Mouse (Mus musculus) NIH3T3 (cell line): ENCODE measurements around the gene Slc27a1.

ENCODE experiments used
- DNase-seq: peaks from one replicate; pipeline ENCODE4 v3.0.0-alpha.2; 2012; ENCODE audit warnings: low read depth

Slc27a1 gene

DNA sequence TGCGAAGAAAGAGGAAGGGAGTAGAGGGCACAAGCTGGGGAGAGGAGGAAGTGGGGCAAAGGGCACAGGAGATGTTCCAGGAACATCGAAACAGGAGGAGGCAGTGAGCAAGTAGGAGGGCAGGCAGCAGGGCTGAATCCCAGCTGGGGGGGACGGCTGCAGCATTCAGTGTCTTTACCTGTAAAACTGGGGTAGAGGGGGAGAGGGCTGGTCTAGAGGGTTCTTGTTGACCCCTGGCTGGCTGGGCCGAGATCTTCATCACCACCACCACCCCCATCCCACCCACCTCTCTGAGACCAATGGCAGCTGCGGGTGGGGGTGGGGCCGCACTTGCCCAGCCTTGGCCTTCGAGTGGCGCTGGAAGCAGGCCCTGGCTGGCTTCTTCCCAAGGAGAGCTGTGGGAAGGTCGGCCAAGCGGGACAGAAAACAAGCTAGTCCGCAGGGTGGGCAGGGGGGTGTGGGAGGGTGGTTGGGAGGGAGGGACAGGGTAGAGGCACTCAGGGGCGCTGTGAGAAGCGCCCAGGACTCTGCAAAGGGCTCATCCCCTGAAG lies at the start of gene Slc27a1:
Gene Slc27a1, plus strand, starts transcription at position 496 of the 551 bp plus-strand sequence.
- peak; percentile 64 for DNase-seq

DNA sequence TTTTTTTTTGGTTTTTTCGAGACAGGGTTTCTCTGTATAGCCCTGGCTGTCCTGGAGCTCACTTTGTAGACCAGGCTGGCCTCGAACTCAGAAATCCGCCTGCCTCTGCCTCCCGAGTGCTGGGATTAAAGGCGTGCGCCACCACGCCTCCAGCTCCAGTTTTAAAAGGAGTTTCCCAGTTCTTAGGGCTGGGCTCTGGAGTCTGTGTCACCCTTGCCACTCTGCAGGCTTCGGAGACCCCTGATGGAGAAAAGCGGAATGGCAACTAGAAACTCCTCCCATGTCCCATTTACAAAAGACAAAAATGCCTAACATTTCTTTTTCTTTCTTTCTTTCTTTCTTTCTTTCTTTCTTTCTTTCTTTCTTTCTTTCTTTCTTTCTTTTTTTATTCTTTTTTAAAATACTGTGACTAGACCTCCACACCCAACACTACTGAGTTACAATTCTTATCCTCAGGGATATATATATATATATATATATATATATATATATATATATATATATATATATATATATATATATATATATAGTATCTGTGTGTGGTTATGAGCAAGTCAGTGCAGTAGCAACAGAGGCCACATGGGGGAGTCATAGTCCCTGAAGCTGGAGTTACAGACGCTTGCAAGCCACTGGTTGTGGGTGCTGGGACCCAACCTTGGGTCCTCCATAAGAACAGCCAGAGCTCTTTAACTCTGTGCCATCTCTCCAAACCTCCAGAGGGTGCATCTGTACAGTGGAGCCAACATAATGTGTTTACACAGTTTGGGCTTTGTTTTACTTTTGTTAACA lies 49.5 kb upstream of the Slc27a1 start:
- peak; percentile 89 for DNase-seq

DNA sequence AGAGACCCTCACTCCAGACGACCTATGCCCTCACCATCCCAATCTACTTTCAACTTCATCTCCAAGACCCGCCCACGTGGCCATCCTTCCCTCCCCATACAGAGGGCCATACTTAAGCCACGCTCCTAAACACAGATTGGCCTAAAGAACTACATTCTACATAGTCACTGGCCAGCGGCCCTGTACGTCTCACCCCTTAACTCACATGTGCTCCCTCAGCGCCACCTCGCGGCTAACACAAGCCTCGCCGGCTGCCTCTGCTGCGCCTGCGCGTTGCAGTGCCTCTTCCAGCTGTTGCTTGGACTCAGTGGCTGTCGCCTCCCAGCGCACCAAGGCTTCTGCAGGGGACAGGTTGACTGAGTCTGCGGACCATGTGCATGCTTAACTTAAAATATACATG lies 47.0 kb upstream of the Slc27a1 start:
- DNase-seq: peak; percentile 99

DNA sequence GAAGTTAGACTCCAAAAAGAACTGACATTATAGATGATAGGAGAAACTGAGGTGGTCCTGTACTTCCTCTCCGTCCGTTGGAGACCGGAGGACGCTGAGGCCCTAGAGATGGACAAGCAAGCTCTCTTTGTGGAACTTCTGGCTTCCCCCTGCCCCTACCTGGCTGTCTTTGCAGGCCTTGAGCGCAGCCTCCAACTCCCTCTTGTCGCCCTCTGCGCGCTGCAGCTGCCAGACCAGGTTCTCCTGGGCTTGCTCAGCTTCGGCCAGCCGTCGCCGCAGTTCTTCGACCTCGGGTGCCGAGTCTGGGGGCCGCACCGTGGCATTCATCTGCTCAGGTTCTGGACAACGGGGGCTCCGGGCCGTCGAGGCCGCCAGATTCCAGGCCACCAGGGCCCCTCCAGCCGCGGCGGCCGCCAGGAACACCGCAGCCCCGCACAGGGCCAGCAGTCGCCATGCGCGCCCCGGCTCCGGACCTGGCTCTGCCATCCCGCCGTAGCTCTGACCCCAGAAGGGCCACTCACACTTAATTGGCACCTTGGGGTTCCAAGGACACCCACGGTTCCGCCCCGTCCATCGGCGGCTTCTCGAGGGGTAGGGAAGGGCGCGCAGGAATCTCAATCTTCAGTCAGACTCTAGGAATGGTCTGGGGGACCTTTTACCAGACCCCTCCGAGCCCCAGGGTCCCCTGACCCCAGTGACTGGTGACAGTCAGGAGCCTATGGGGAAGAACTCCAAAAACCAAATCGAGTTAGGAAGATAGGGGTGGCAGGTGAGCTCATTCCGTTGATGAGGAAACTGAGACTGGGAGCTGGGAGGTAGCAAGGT lies 43.2 kb upstream of the Slc27a1 start, which contains the start of gene Ccdc194:
Gene Ccdc194, minus strand, starts transcription at position 486 of the 825 bp plus-strand sequence.
- no peak for DNase-seq

DNA sequence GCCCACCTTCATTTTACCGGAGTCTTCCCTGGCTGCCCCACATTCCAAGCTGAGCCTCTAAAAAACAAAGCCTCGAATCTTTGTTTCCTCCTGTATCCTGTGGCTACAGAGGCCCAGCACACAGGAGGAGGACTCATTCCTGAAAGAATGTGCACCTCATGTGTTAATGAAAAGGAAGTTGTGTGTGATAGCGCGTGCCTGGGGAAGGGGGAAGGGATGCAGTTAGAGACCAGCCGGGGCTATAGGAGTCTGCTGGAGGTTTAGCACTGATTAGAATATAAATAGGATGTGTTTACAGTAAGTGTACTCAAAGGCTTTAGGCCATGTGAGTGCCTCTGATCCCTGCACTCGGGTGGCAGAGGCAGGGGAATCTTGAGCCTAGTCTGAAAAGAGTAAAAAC lies 42.4 kb upstream of the Slc27a1 start:
- peak; percentile 62 for DNase-seq

DNA sequence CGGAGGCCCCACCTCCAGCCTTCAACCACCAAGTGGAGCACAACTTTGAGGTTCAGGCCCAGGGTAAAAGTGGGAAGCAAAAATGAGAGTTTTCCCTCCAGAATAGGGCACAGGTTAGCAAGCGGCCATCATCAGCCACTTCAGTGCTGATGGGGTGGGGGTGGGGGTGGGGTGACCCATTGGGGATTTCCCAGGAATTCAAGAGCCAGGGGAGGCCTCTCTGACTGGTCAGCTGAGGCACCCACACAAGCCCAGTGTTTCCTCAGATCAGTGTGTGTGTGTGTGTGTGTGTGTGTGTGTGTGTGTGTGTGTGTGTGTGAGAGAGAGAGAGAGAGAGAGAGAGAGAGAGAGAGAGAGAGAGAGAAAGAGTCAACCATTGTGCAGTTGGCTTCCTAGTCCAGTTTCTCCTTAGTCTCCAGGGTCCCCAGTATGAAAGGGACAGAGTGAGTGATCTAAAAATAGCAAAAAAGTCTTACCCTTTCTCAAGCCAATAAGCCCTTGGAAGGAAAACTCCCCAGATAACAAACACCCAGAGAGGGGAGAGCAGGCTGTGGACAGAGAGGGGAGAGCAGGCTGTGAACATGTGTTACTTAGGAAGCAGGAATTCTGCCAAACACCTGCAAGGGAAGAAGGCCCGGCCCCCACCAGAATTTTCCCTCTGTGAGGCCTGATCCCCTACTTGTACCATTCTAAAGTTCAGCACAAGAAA lies 41.4 kb upstream of the Slc27a1 start:
- peak; percentile 62 for DNase-seq

DNA sequence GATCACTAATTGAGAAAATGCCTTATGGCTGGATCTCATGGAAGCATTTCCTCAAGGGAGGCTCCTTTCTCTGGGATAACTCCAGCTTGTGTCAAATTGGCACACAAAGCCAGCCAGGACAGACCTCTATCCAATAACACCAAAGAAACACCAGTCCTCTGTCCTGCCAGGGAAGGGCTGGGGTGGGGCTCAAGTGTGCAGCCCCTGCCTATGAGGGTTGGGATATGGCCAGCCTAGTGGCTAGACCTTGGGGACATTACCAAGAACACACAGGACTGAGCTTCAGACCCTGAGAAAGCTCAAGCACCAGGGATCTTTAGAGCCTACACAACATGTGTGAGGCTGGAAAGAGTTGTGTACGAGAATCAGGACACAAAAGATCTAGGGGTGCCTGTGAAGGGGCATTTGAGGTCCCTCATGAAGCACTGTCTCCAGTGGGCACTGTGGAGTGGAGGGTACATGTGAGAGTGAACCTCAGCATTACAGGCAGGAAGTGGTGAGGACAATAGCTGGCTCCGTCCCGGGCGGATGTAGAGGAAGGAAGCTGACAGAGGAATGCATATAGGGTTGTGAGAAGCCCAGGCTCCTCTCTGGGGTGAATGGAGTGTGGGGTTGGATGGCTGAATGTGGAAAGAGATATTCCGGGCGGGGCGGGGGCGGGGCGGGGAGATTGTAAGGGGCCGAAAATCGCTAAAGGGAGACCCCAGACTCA lies 40.2 kb upstream of the Slc27a1 start:
- DNase-seq: no peak

DNA sequence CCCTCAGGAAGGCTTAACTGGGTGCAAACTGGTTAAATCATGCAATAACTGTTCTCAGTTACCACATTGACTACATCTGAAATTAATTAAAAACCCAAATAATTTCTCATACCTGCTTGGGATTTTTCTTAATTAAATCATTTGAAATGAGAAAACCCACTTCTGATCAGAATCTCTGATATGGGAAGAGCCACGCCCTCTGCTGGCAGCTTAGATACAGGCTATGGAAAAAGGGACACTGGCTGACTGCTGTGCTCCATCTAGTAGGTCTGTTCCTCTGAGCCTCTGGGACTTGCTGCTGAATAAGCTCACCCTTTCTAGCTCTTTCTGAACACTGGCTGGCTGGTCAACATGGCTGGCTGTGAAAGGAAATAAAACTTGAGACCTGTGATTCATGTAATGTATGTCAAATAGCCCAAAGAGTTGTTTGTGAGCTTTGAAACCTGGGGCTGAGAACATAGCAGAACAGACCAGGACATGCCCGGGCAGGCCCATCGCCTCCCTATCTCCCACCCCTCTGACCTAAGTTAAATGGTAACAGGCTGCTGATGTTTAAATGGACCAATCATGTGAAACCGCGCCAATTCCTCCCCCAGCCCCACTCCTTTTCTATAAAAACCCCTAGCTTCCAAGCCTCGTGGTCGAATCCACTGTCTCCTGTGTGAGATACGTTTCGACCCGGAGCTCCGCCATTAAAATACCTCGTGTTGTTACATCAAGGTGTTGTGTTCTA lies 37.8 kb upstream of the Slc27a1 start:
- DNase-seq: peak; percentile 69

DNA sequence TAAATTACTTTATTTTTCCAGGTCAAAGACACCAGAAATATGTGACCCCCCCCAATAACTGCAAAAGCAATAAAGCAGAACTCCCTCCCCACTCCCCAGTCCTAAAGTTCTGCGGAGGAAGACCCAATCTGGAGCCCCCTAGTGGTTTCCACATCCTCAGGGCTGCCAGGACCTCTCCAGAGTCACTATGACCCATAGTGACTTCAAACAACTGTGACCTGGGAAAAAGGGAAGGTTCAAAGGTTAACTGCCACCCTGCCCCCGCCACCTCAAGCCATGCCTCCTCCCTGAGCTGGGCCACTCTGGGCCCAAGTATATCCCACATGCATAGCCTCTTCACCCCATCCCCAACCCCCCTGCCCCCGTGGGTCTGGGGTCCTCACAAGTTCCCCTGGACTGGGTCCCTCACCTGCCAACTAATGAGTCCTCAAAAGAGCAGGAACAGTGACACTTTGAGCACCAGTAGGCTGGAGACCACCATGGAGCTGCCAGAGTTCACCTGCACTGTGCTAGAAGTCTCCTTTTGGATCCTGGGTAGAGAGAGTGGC lies 34.3 kb upstream of the Slc27a1 start:
- no peak for DNase-seq

DNA sequence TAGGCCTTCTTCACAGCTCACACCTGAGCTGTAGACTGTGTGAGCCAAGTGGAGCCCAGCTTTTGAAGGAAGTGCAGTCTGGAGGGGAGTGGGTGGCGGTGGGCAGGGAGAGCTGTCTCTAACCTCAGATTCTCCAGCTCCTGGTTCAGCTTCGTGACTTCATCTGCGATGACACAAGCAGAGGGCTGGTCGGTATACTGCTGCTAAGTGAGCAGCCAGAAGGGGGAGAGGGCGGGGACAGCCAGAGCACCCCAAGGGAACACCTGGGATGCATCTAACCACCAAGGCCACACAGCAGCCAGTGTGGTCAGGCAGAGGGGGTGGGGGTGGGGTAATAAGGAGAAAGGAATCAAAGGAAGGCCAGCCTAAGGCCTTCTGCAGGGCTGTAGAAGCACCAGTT lies 33.0 kb upstream of the Slc27a1 start:
- DNase-seq: no peak

DNA sequence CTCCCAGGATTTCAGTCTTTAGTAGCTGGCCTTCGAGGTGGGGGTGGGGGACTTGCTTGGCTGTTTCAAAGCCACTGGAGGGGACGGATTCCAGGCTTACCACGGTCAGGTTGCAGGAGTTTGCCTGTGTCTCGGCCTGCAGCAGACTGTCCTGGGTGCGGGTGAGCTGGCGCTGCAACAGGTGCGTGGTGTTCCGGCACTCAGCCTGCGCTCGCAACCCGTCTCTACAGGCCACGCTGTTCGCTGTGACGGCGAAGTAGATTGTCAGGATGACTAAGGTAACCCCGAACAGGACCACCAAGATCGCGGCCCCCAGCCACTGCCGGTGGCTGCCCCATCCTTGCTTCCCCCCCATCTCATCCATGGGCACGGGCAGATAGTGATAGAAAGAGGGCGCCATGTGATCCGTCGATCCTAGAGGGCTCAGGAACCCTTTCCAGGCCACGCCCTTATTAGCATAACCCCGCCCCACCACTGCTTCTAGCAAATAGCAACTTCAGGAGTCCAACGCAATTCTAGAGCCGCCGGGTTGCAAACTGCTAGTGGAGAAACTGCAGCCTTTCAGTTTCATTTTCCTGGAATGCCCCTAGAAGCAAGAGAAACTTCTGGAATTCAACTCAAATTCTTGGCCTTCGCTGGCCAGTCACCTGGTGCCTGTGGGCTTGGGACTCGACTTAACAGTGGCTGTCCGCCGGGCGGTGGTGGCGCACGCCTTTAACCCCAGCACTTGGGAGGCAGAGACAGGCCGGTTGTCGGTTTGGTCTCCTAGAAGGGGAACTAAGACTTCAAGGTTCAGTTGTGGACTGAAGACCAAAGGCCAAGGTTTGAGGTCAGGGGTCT lies 31.4 kb upstream of the Slc27a1 start, which contains the start of gene Bst2:
Gene Bst2, minus strand, starts transcription at position 429 of the 840 bp plus-strand sequence.
- peak; percentile 93 for DNase-seq

DNA sequence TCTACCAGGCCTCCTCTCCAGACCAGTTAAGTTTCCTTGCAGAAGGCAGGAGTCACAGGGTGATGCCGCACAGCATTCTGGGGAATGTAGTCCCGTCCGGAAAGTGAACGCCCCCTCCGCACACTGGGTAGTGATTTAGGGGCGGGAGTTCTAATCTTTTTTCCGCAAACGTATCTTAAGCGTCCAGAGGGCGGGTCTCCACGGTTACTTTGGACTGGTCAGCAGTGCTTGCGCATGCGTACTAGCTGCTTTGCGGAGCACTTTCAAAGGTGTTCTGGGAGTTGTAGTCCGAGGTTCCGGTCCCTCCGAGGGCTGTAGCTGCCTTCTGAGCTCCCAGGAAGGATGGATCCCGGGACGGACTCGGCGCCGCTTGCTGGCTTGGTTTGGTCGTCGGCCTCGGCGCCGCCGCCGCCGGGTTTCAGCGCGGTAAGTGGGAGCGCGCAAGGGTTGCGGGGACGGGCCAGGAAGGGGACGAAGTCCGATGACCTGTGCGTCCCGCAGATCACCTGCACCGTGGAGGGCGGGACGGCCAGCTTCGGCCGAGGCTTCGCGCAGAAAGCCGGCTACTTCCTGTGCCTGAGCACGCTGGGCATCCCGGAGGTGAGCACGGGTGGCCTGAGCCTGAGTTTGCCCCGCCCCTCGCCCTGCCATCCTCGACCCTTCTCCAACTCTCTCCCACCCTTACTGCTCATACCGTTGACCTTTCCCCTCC lies 25.9 kb upstream of the Slc27a1 start, which contains the start of gene Mvb12a:
Gene Mvb12a, plus strand, starts transcription at position 291 of the 712 bp plus-strand sequence.
- peak; percentile 99 for DNase-seq

DNA sequence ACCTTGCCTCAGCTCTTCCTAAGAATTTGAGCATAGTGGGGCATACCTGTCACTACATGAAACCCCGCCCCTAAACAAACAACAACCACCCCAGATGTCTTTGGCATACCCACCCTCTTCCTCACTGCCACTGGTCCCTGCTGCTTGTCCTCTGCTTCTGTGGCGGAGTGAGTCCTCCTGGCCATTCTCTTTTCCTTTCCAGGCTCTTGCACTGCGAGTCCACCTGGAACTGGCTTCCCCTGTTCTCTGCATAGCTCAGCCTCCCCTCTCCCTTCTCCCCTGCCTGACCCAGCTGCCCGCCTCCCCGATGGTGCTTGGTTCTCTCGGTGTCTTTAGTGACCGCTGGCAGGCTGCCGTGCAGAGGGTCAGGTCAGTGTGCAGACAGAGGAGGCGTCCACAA lies 24.9 kb upstream of the Slc27a1 start:
- no peak for DNase-seq

DNA sequence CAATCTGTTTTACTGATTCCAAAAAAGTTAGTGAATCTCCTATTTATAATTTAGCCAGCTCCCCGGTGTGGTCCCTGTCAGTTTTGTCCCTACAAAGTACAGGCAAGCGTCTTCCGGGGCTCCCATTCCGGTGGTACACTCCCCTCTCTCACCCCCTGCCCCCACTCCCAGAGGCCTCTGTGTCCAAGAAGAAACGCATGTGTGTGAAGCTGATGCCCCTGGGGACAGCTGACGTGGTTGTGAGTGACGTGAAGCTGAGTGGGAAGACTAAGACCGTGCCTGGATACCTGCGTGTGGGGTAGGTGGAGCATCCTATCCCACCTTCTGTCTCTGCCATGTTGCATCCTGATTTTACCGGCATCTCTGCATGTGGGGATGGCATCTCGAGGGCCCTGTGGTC lies 23.6 kb upstream of the Slc27a1 start:
- no peak for DNase-seq

DNA sequence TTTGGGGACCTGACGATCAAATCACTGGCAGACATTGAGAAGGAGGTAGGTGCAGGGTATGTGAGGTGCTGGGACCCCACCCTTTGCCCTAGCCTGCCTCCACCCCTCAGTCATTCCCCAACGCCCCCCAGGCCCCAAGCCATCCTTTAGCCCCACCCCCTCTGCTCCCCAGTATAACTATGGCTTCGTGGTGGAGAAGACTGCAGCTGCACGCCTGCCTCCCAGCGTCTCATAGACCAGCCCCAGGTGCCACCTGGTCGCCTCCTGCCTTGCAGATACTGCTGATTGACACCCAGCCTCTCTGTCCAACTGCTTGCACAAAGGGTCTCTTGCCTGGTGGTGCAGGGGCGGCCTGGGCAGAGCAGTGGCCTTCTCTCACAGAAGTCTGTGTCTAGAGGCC lies 21.1 kb upstream of the Slc27a1 start:
- no peak for DNase-seq

DNA sequence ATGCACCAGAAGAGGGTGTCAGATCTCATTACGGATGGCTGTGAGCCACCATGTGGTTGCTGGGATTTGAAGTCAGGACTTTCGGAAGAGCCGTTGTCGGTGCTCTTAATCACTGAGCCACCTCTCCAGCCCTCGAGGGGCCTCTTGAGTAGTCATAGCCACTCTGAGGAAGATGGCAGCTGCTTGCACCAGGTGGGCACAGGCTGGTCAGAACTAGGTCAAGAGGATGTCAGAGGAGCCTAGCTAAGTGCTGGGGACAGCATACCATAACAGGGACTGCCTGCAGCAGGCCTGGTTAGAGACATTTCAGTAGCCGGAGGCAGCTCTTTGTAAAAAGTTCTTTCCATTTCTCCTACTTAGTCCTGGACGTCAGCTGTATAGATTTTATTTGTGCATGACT lies 17.9 kb upstream of the Slc27a1 start:
- DNase-seq: no peak

DNA sequence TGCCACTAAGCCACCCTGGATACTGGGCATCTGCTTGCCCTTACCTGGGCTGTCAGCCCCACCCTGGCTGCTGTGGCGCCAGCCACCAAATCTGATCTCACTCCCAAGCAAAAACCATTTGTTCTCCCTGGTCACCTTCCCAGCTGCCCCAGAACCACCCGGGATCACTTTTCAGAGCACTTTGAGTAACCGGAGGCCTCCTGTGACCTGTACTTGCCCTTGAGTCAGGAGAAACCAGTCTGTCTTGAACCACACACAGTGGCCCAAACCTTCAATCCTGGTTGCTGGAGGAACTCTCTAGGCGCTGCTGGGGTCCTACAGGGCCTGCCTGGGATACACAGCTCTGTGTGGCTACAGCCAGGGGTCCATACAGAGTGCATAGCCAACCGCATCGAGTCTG lies 15.9 kb upstream of the Slc27a1 start:
- no peak for DNase-seq

DNA sequence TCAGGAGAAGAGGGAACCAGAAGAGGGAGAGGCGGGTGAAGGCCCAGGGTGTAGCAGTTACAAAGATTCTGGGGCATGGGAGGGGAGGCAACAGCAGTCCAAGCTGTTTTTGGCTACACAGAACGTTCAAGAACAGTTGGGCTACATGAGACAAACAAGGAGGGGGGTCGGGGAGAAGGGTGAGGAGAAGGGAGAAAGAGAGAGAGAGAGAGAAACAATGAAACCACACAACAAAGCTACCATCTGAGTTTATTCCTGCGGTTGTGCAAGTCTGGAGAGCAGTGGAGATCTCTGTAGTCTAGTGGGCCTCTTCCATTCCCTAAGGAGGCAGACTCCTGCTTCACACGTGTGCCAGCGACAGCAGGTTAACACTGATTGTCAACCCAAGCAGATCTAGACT lies 14.7 kb upstream of the Slc27a1 start:
- DNase-seq: no peak

DNA sequence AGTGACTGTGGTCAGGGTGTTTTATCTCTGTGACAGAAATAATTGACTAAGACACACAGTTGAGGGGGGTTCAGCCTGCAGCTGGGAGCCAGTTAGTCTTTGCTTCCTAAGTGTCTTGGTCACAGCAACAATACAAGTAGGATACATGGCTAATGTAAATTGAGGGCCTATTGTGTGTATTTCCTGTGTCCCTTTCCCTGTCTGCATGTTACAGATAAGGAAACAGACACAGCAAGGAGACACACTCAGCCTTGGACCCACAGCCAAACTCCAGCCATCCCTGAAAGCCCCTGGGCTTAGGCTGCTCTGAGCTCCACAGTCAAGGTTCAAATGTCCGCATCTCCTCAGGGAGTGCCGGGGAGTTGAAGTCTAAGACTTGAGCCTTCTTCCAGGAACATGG lies 14.0 kb upstream of the Slc27a1 start:
- no peak for DNase-seq
